In genomic region chr4:106785345-106785744, GRCm38 (mm10) we compare ENCODE assay signal across 10 mouse cellular contexts. TPM values are rescaled to one million over a fixed set of nuclear protein-coding genes. Genes with fewer than 3 reads are reported as not detected.
DNase-seq lines count a peak whose midpoint lies in the region; ATAC-seq lines count a peak whose summit lies in the region.
"Had no signal": no experiment of that assay in that cellular context is flagged by ENCODE, and none has a peak within 500 bp of the region (broad histone marks: within the 10 kb centered on the region; RNA-seq: fewer than 3 reads in every experiment).

No protein-coding gene starts in this region.

- H3K4me2 ChIP-seq in heart, embryonic 13.5 days: no peak overlapping the region
- no peak overlapping the region for H3K4me2 ChIP-seq in hindbrain, embryonic 11.5 days (replicated peaks; ENCODE audit: low read depth, low read length)
- H3K4me2 ChIP-seq in midbrain, embryonic 11.5 days: no peak overlapping the region

- H3K36me3 ChIP-seq in heart, embryonic 13.5 days: no peaks in the 10 kb centered on the region
- no peaks in the 10 kb centered on the region for H3K36me3 ChIP-seq in embryonic facial prominence, embryonic 10.5 days (replicated peaks)
- H3K36me3 ChIP-seq in hindbrain, embryonic 11.5 days (ENCODE audit: control insufficient read depth, insufficient read depth, low read length): no peaks in the 10 kb centered on the region
- no peaks in the 10 kb centered on the region for H3K36me3 ChIP-seq in midbrain, embryonic 11.5 days (ENCODE audit: control insufficient read depth, insufficient read depth, low read length)

- DNase-seq in heart, adult 11 months: no peak
- DNase-seq in embryonic facial prominence, embryonic 10.5 days (ENCODE audit: low spot score): no peak
- no peak for DNase-seq in hindbrain, embryonic 11.5 days (ENCODE audit: low spot score)
- DNase-seq in midbrain, embryonic 11.5 days (ENCODE audit: low spot score, missing footprints): no peak
- no peak for DNase-seq in embryo, embryonic 11 days
- DNase-seq in testis, postnatal 14 days (ENCODE audit: low spot score): no peak
- no peak for DNase-seq in urinary bladder, adult 2 months (ENCODE audit: low spot score)
- DNase-seq: cerebellum, adult 8-10 months; thymus, adult 2 months had no signal

- no peak overlapping the region for H3K4me3 ChIP-seq in heart, embryonic 13.5 days
- H3K4me3 ChIP-seq in embryonic facial prominence, embryonic 10.5 days: no peak overlapping the region
- no peak overlapping the region for H3K4me3 ChIP-seq in hindbrain, embryonic 11.5 days (ENCODE audit: low read depth, low read length)
- no peak overlapping the region for H3K4me3 ChIP-seq in midbrain, embryonic 11.5 days (ENCODE audit: low read depth, low read length)

- peak overlapping the region; percentile 91 for H3K27ac ChIP-seq in heart, embryonic 13.5 days (replicated peaks)
- H3K27ac ChIP-seq in embryonic facial prominence, embryonic 10.5 days (replicated peaks): peak overlapping the region; percentile 91
- H3K27ac ChIP-seq in hindbrain, embryonic 11.5 days (ENCODE audit: low read depth, low read length): peak overlapping the region; percentile 81
- H3K27ac ChIP-seq in midbrain, embryonic 11.5 days (ENCODE audit: low read depth, low read length): no peak overlapping the region

- 71% methylated on average over 7 of the region's 7 CpGs for WGBS in heart, embryonic 13.5 days
- 59% methylated on average over 7 of the region's 7 CpGs for WGBS in embryonic facial prominence, embryonic 10.5 days
- WGBS in hindbrain, embryonic 11.5 days: 40% methylated on average over 7 of the region's 7 CpGs
- WGBS in midbrain, embryonic 11.5 days: 49% methylated on average over 7 of the region's 7 CpGs

- H3K9ac ChIP-seq in heart, embryonic 13.5 days: peak overlapping the region; percentile 56
- no peak overlapping the region for H3K9ac ChIP-seq in hindbrain, embryonic 11.5 days (ENCODE audit: low read depth, low read length)
- H3K9ac ChIP-seq in midbrain, embryonic 11.5 days (ENCODE audit: low read length): no peak overlapping the region

- no peaks in the 10 kb centered on the region for H3K9me3 ChIP-seq in heart, embryonic 13.5 days
- no peaks in the 10 kb centered on the region for H3K9me3 ChIP-seq in embryonic facial prominence, embryonic 10.5 days
- H3K9me3 ChIP-seq in hindbrain, embryonic 11.5 days (ENCODE audit: control insufficient read depth, low read length): no peaks in the 10 kb centered on the region
- no peaks in the 10 kb centered on the region for H3K9me3 ChIP-seq in midbrain, embryonic 11.5 days (ENCODE audit: control insufficient read depth, low read length)

- no peaks in the 10 kb centered on the region for H3K27me3 ChIP-seq in heart, embryonic 13.5 days (replicated peaks)
- no peaks in the 10 kb centered on the region for H3K27me3 ChIP-seq in embryonic facial prominence, embryonic 10.5 days (replicated peaks; ENCODE audit: low read depth, poor library complexity, severe bottlenecking)
- H3K27me3 ChIP-seq in hindbrain, embryonic 11.5 days (ENCODE audit: control insufficient read depth, insufficient read depth, low read length): no peaks in the 10 kb centered on the region
- no peaks in the 10 kb centered on the region for H3K27me3 ChIP-seq in midbrain, embryonic 11.5 days (ENCODE audit: control insufficient read depth, insufficient read depth, low read length)

- no peak for ATAC-seq in heart, embryonic 13.5 days (ENCODE audit: extremely low read depth, insufficient number of reproducible peaks, low FRiP score, low TSS enrichment)
- ATAC-seq in hindbrain, embryonic 11.5 days (ENCODE audit: low FRiP score): peak; percentile 66
- ATAC-seq in midbrain, embryonic 11.5 days (ENCODE audit: low FRiP score): peak; percentile 52

- peaks cover 76% of the 10 kb centered on the region for H3K4me1 ChIP-seq in heart, embryonic 13.5 days
- peaks cover 83% of the 10 kb centered on the region for H3K4me1 ChIP-seq in embryonic facial prominence, embryonic 10.5 days
- H3K4me1 ChIP-seq in hindbrain, embryonic 11.5 days (replicated peaks; ENCODE audit: control insufficient read depth, insufficient read depth, low read length): peaks cover 19% of the 10 kb centered on the region
- H3K4me1 ChIP-seq in midbrain, embryonic 11.5 days (ENCODE audit: control insufficient read depth, insufficient read depth, low read length): peaks cover 24% of the 10 kb centered on the region

RNA-seq across cellular contexts. Expression of gene Acot11, which starts 19.5 kb away (rescaled TPM):
- 2.2 and 3.9 TPM in 2 replicates for polyA plus RNA-seq in heart, embryonic 13.5 days (2015; fragmentation: Nextera tagmentation; extraction: Ambion mirVana)
- 1.6 and 2.1 TPM in 2 replicates for polyA plus RNA-seq in embryonic facial prominence, embryonic 10.5 days (2016; fragmentation: Nextera tagmentation; extraction: Ambion mirVana)
- polyA plus RNA-seq in hindbrain, embryonic 11.5 days (2014; fragmentation: Nextera tagmentation; extraction: Ambion mirVana): 1.4 and 1.7 TPM in 2 replicates
- polyA plus RNA-seq in midbrain, embryonic 11.5 days (2014; fragmentation: Nextera tagmentation; extraction: Ambion mirVana): 1.3 TPM in 2 replicates
- 7.2 and 11.2 TPM in 2 replicates for polyA plus RNA-seq in urinary bladder, adult 2 months (2012; rRNA removed)

RNA-seq across cellular contexts. Expression of gene Fam151a, which starts 51.7 kb away (rescaled TPM):
- 0.12 and 0.19 TPM in 2 replicates for polyA plus RNA-seq in heart, embryonic 13.5 days (2015; fragmentation: Nextera tagmentation; extraction: Ambion mirVana)
- 0.11 and 0.40 TPM in 2 replicates for polyA plus RNA-seq in embryonic facial prominence, embryonic 10.5 days (2016; fragmentation: Nextera tagmentation; extraction: Ambion mirVana)
- polyA plus RNA-seq in hindbrain, embryonic 11.5 days (2014; fragmentation: Nextera tagmentation; extraction: Ambion mirVana): not detected in 2 replicates
- not detected in 2 replicates for polyA plus RNA-seq in midbrain, embryonic 11.5 days (2014; fragmentation: Nextera tagmentation; extraction: Ambion mirVana)
- 0.61 and 0.81 TPM in 2 replicates for polyA plus RNA-seq in urinary bladder, adult 2 months (2012; rRNA removed)

RNA-seq across cellular contexts. Expression of gene Mroh7, which starts 54.6 kb away (rescaled TPM):
- polyA plus RNA-seq in heart, embryonic 13.5 days (2015; fragmentation: Nextera tagmentation; extraction: Ambion mirVana): 0.43 and 0.49 TPM in 2 replicates
- 0.05 and 0.08 TPM in 2 replicates for polyA plus RNA-seq in embryonic facial prominence, embryonic 10.5 days (2016; fragmentation: Nextera tagmentation; extraction: Ambion mirVana)
- polyA plus RNA-seq in hindbrain, embryonic 11.5 days (2014; fragmentation: Nextera tagmentation; extraction: Ambion mirVana): 0.25 TPM in 1 of 2 replicates, not detected in the other
- 0.07 TPM in 1 of 2 replicates, not detected in the other for polyA plus RNA-seq in midbrain, embryonic 11.5 days (2014; fragmentation: Nextera tagmentation; extraction: Ambion mirVana)
- 2.0 and 3.6 TPM in 2 replicates for polyA plus RNA-seq in urinary bladder, adult 2 months (2012; rRNA removed)
